Mouse (Mus musculus): ENCODE measurements at regions not wholly inside any gene's neighbourhood (a gene's known extent, or its start where the extent isn't known, plus 50 kb on each side); places are given as distances from the start of the nearest gene placed in this dataset.
A peak's percentile ranks its signal among the peaks of the same experiment; 100 is the strongest.
"Not testable (repeated sequence)": the region's sequence is repeated elsewhere in the genome, so short reads cannot be mapped to it uniquely, and the experiment has no call there.

DNA sequence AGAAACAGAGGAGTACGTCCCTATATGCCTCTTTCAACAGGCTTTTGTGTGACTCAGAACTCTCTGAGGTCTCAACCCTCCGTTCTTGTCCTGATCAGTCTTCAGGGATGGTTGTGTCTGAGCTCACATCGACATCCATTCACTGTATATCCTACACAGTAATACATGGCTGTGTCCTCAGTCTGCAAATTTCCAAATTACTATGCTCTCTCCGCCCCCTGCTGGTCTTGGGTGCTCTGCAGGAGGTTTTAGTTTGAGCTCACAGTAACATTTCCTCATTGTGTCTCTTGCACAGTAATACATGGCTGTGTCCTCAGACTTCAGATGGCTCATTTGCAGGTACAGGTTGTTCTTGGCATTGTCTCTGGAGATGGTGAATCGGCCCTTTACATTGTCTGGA, 53.5 kb downstream of the Adam6a start:
- DNase-seq, result peak; percentile 20

GRCm38 (mm10) chr12:113610924-113611323, 67.2 kb downstream of the Adam6a start:
- peak; percentile 37 for DNase-seq

DNA sequence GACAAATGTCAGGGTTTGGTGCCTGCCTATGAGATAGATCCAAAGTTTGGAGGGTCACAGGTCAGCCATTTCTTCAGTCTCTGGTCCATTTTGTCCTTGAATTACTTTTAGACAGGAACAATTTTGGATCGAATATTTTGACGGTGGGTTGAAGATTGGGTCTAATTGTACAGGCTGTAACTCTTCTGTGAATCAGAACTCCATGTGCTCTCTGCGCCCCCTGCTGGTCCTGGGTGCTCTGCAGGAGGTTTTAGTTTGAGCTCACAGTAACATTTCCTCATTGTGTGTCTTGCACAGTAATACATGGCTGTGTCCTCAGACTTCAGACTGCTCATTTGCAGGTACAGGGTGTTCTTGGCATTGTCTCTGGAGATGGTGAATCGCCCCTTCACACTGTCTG, 81.5 kb downstream of the Adam6a start:
- not testable (repeated sequence) for DNase-seq

DNA sequence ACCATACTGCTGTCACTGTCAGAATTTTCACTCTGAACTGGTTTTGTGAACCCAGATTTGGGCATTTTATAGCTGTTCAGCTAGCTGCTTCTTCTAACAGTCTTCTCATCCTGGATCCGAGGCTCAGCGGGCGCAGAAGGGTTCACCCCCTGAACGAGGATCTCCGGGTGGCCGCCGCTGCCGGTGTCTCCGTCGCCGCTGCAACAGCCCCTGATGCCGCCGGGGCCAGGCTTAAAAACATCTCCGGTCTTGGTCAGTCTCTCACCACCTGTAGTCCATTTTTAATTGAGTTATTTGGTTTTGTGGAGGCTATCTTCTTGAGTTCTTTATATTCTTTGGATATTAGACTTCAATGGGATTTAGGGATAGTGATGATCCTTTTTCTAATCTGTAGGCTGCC, 87.1 kb downstream of the Adam6a start:
- DNase-seq, result not testable (repeated sequence)

All from thymus, postnatal 14 days (tissue).